Mouse (Mus musculus): ENCODE data around the gene Ube2c. TPM values are rescaled to one million over a fixed set of nuclear protein-coding genes. Genes with fewer than 3 reads are reported as not detected.

Gene Ube2c
- polyA plus RNA-seq, 1 experiment from 2014 or later = 208 TPM

GRCm38 (mm10) chr2:164746693-164747092 lies 23.0 kb upstream of the Ube2c start:
- H3K27me3 ChIP-seq = no peaks in the 10 kb centered on the region
- no peaks in the 10 kb centered on the region for H3K9me3 ChIP-seq
- peaks cover 33% of the 10 kb centered on the region for H3K4me1 ChIP-seq (replicated peaks)
- H3K27ac ChIP-seq = 0 out of 2 replicates have a peak overlapping the region, but pooled peaks have one; percentile 74
- 61% methylated on average over 8 of the region's 8 CpGs for WGBS
- no peak for ATAC-seq
- peak overlapping the region; percentile 94 for H3K4me3 ChIP-seq (replicated peaks)
- peaks cover 34% of the 10 kb centered on the region for H3K36me3 ChIP-seq
- H3K4me2 ChIP-seq (replicated peaks) = peak overlapping the region; percentile 95
- H3K9ac ChIP-seq (replicated peaks) = peak overlapping the region; percentile 93

- WGBS = 91% methylated on average over 4 of the region's 4 CpGs
Measured at GRCm38 (mm10) chr2:164748191-164748590, 21.5 kb upstream of the Ube2c start.

DNA sequence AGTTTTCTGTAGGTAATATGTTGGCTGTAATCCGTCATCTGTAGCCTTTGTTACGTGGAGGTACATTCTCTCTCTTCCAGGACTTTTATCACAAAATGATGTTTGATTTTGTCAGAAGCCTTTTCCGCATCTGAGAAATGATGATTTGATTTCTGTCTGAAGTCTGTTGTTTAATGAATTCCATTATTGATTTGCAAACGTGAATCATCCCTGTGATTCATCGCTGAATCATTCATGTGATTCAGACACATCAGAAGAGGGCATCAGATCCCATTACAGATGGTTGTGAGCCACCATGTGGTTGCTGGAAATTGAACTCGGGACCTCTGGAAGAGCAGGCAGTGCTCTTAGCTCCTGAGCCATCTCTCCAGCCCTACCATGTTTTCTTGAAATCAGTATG lies 20.7 kb upstream of the Ube2c start:
- Histone ChIP-seq H3K36me3 (peaks cover 57% of the 10 kb centered on the region), H3K4me3 (replicated peaks) (no peak overlapping the region), H3K27ac (no peak overlapping the region), H3K4me1 (replicated peaks) (peaks cover 33% of the 10 kb centered on the region), H3K27me3 (no peaks in the 10 kb centered on the region), H3K9ac (replicated peaks) (no peak overlapping the region), H3K4me2 (replicated peaks) (no peak overlapping the region), H3K9me3 (no peaks in the 10 kb centered on the region)
- ATAC-seq = no peak
- WGBS = 88% methylated on average over 6 of the region's 6 CpGs

More at GRCm38 (mm10) chr2:164748191-164748590, 21.5 kb upstream of the Ube2c start:
- Histone ChIP-seq H3K9ac (replicated peaks) (no peak overlapping the region), H3K4me3 (replicated peaks) (no peak overlapping the region), H3K27me3 (no peaks in the 10 kb centered on the region), H3K4me2 (replicated peaks) (no peak overlapping the region), H3K4me1 (replicated peaks) (peaks cover 33% of the 10 kb centered on the region), H3K36me3 (peaks cover 49% of the 10 kb centered on the region), H3K27ac (no peak overlapping the region), H3K9me3 (no peaks in the 10 kb centered on the region)
- ATAC-seq = no peak

DNA sequence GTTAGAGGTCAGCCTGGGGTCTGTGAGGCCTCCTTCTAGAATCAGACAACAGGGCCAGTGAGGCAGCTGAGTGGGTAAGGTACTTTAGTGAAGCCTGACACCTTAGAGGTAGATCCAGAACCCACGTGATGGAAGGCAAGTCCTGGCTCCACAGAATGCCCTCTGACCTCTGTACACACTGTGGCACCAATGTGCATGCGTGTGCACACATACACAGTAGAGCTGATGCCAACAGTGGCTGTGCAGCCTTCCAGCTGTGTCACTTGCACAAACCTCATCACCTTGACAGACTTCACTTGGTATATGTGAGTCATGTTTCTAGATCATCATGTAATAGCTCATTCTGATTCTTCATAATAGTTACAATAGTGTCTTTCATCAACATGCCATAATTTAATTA lies 17.2 kb upstream of the Ube2c start:
- no peak overlapping the region for H3K27ac ChIP-seq
- H3K4me2 ChIP-seq (replicated peaks) = no peak overlapping the region
- 95% methylated on average over 2 of the region's 2 CpGs for WGBS
- no peak overlapping the region for H3K4me3 ChIP-seq (replicated peaks)
- H3K27me3 ChIP-seq = no peaks in the 10 kb centered on the region
- H3K4me1 ChIP-seq (replicated peaks) = peaks cover 14% of the 10 kb centered on the region
- H3K36me3 ChIP-seq = peaks cover 91% of the 10 kb centered on the region
- ATAC-seq = no peak
- H3K9ac ChIP-seq (replicated peaks) = no peak overlapping the region
- no peaks in the 10 kb centered on the region for H3K9me3 ChIP-seq

- no peak overlapping the region for H3K27ac ChIP-seq
- H3K4me1 ChIP-seq (replicated peaks) = no peaks in the 10 kb centered on the region
- no peak for ATAC-seq
- H3K9me3 ChIP-seq = no peaks in the 10 kb centered on the region
- WGBS = 92% methylated on average over 11 of the region's 11 CpGs
- H3K27me3 ChIP-seq = no peaks in the 10 kb centered on the region
- H3K36me3 ChIP-seq = peaks cover 91% of the 10 kb centered on the region
- no peak overlapping the region for H3K9ac ChIP-seq (replicated peaks)
- H3K4me3 ChIP-seq (replicated peaks) = no peak overlapping the region
- H3K4me2 ChIP-seq (replicated peaks) = no peak overlapping the region
Measured at GRCm38 (mm10) chr2:164754105-164754504, 15.6 kb upstream of the Ube2c start.

DNA sequence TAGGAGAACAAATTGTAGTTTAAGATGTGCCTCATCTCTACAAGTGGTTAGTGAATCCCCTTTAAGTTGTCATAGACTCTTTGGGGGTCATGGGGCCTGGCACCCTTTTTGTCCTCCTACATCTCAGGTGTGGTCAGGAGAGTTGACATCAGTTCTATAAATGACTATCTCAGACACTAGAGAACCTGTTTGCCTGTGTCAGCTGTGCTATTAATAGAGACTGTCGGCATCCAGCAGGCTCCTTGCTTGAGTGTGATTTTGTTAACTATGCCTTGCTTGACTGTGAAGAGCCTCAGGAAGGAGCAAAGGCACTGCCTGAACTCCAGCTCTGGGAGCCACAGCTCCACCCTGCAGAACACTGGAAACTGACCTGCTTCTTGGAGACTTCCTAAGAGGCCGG lies 14.9 kb upstream of the Ube2c start:
- peaks cover 96% of the 10 kb centered on the region for H3K36me3 ChIP-seq
- 91% methylated on average over 2 of the region's 2 CpGs for WGBS
- no peaks in the 10 kb centered on the region for H3K9me3 ChIP-seq
- H3K4me3 ChIP-seq (replicated peaks) = no peak overlapping the region
- no peak overlapping the region for H3K4me2 ChIP-seq (replicated peaks)
- H3K9ac ChIP-seq (replicated peaks) = no peak overlapping the region
- no peak for ATAC-seq
- no peaks in the 10 kb centered on the region for H3K27me3 ChIP-seq
- no peaks in the 10 kb centered on the region for H3K4me1 ChIP-seq (replicated peaks)
- H3K27ac ChIP-seq = no peak overlapping the region

GRCm38 (mm10) chr2:164757841-164758240 lies 11.9 kb upstream of the Ube2c start:
- ATAC-seq = no peak
- no peaks in the 10 kb centered on the region for H3K9me3 ChIP-seq
- no peak overlapping the region for H3K27ac ChIP-seq
- no peaks in the 10 kb centered on the region for H3K27me3 ChIP-seq
- peaks cover 99% of the 10 kb centered on the region for H3K36me3 ChIP-seq
- H3K4me2 ChIP-seq (replicated peaks) = no peak overlapping the region
- 92% methylated on average over 11 of the region's 11 CpGs for WGBS
- no peak overlapping the region for H3K4me3 ChIP-seq (replicated peaks)
- H3K4me1 ChIP-seq (replicated peaks) = no peaks in the 10 kb centered on the region
- H3K9ac ChIP-seq (replicated peaks) = no peak overlapping the region

- H3K9me3 ChIP-seq = no peaks in the 10 kb centered on the region
- no peak overlapping the region for H3K9ac ChIP-seq (replicated peaks)
- 70% methylated on average over 1 of the region's 1 CpGs for WGBS
- no peak overlapping the region for H3K4me3 ChIP-seq (replicated peaks)
- no peaks in the 10 kb centered on the region for H3K27me3 ChIP-seq
- no peak overlapping the region for H3K27ac ChIP-seq
- no peaks in the 10 kb centered on the region for H3K4me1 ChIP-seq (replicated peaks)
- peaks cover 99% of the 10 kb centered on the region for H3K36me3 ChIP-seq
- H3K4me2 ChIP-seq (replicated peaks) = no peak overlapping the region
- no peak for ATAC-seq
Measured at GRCm38 (mm10) chr2:164758692-164759091, 11.0 kb upstream of the Ube2c start.

- H3K4me2 ChIP-seq (replicated peaks) = no peak overlapping the region
- no peaks in the 10 kb centered on the region for H3K27me3 ChIP-seq
- H3K36me3 ChIP-seq = peaks cover 91% of the 10 kb centered on the region
- H3K9me3 ChIP-seq = no peaks in the 10 kb centered on the region
- H3K4me1 ChIP-seq (replicated peaks) = no peaks in the 10 kb centered on the region
- no peak for ATAC-seq
- 92% methylated on average over 4 of the region's 4 CpGs for WGBS
- H3K4me3 ChIP-seq (replicated peaks) = no peak overlapping the region
- H3K9ac ChIP-seq (replicated peaks) = no peak overlapping the region
- no peak overlapping the region for H3K27ac ChIP-seq
Measured at GRCm38 (mm10) chr2:164760059-164760833, 9.5 kb upstream of the Ube2c start.

DNA sequence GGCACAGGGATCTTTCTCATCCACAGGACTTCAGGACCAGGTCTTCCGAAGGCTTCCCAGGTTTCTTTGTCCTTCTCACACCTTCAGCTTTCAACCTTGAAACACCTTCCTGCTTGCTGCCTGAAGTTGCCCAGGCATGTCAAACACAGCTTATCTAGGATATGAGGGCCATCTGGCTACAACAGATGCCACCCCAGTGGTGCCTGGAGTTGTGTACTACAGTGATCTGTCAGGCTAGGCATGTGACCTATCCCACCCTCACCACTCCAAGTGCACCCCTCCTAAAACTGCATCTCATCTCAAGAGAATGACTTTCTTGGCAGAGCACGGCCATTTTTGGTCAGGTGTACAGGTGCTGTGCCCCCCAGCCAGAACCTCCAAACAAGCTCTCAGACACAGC lies 8.2 kb upstream of the Ube2c start:
- H3K27ac ChIP-seq = no peak overlapping the region
- H3K4me2 ChIP-seq (replicated peaks) = no peak overlapping the region
- no peaks in the 10 kb centered on the region for H3K27me3 ChIP-seq
- no peak overlapping the region for H3K9ac ChIP-seq (replicated peaks)
- no peaks in the 10 kb centered on the region for H3K4me1 ChIP-seq (replicated peaks)
- 100% methylated on average over 2 of the region's 2 CpGs for WGBS
- H3K36me3 ChIP-seq = peaks cover 91% of the 10 kb centered on the region
- ATAC-seq = no peak
- H3K9me3 ChIP-seq = no peaks in the 10 kb centered on the region
- no peak overlapping the region for H3K4me3 ChIP-seq (replicated peaks)

GRCm38 (mm10) chr2:164761971-164762370 lies 7.7 kb upstream of the Ube2c start:
- Histone ChIP-seq H3K36me3 (peaks cover 91% of the 10 kb centered on the region), H3K4me3 (replicated peaks) (no peak overlapping the region), H3K4me2 (replicated peaks) (no peak overlapping the region), H3K9me3 (no peaks in the 10 kb centered on the region), H3K27me3 (no peaks in the 10 kb centered on the region), H3K27ac (no peak overlapping the region), H3K9ac (replicated peaks) (no peak overlapping the region), H3K4me1 (replicated peaks) (no peaks in the 10 kb centered on the region)
- WGBS = 98% methylated on average over 4 of the region's 4 CpGs
- no peak for ATAC-seq

DNA sequence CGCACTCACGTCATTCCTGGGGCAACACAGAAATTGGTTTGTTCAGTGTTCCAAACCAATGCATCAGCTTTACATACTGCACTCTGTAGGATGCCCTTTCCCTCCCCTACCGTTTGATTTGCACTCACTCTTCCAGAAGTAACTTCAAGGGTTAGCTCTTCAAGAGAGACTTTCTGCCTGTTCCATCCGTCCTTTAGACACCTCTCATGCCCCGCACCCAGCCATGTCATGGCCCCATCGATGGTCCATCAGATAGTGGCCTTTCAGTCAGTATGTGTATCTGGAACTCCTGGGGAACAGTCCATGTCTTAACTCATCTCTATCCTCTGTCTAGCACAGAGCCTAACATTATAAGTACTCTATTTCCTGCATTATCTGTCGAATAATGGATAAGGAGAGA lies 7.1 kb upstream of the Ube2c start:
- WGBS = 87% methylated on average over 7 of the region's 7 CpGs
- H3K9ac ChIP-seq (replicated peaks) = no peak overlapping the region
- H3K36me3 ChIP-seq = peaks cover 91% of the 10 kb centered on the region
- H3K27ac ChIP-seq = no peak overlapping the region
- no peaks in the 10 kb centered on the region for H3K4me1 ChIP-seq (replicated peaks)
- no peaks in the 10 kb centered on the region for H3K27me3 ChIP-seq
- H3K4me3 ChIP-seq (replicated peaks) = no peak overlapping the region
- H3K4me2 ChIP-seq (replicated peaks) = no peak overlapping the region
- ATAC-seq = no peak
- no peaks in the 10 kb centered on the region for H3K9me3 ChIP-seq

- Histone ChIP-seq H3K9ac (replicated peaks) (no peak overlapping the region), H3K9me3 (no peaks in the 10 kb centered on the region), H3K4me1 (replicated peaks) (peaks cover 11% of the 10 kb centered on the region), H3K36me3 (peaks cover 68% of the 10 kb centered on the region), H3K27me3 (no peaks in the 10 kb centered on the region), H3K27ac (no peak overlapping the region), H3K4me2 (replicated peaks) (no peak overlapping the region), H3K4me3 (replicated peaks) (no peak overlapping the region)
- 90% methylated on average over 3 of the region's 3 CpGs for WGBS
- no peak for ATAC-seq
Measured at GRCm38 (mm10) chr2:164765841-164766240, 3.9 kb upstream of the Ube2c start.

Measured in midbrain, embryonic 13.5 days (tissue).